Comparison of ENCODE assay signal across 13 mouse cellular contexts in the genomic region with DNA sequence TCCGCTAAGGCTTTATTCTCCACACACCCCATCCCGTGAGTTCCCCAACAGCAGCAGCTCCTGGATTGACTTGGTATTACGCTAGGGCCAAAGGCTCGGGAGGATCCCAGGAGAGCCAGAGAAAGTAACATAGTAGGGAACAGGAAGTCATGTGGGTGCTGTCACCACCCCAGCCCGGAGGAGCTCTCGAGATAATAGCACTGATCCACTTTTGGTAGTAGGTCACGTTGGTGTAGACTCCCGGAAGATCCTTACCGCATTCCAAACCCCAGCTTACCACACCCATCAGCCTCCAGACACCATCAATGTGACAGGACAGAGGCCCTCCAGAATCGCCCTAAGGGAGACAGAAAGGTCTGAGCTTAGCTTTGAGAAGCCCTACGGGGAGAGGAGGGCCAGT. TPM values are rescaled to one million over a fixed set of nuclear protein-coding genes. Genes with fewer than 3 reads are reported as not detected.
A peak's percentile ranks its signal among the peaks of the same experiment; 100 is the strongest.
DNase-seq lines count a peak whose midpoint lies in the region; ATAC-seq lines count a peak whose summit lies in the region.
"Had no signal": no experiment of that assay in that cellular context is flagged by ENCODE, and none has a peak within 500 bp of the region (broad histone marks: within the 10 kb centered on the region; RNA-seq: fewer than 3 reads in every experiment).

No protein-coding gene starts in this region.

- H3K4me2 ChIP-seq in hindbrain, embryonic 14.5 days (replicated peaks): no peak overlapping the region
- H3K4me2 ChIP-seq in heart, embryonic 15.5 days: peak overlapping the region; percentile 46
- no peak overlapping the region for H3K4me2 ChIP-seq in forebrain, embryonic 13.5 days
- H3K4me2 ChIP-seq: limb, embryonic 12.5 days had no signal

- no peaks in the 10 kb centered on the region for H3K9me3 ChIP-seq in hindbrain, embryonic 10.5 days
- H3K9me3 ChIP-seq in hindbrain, embryonic 14.5 days (ENCODE audit: control insufficient read depth, low read length): no peaks in the 10 kb centered on the region
- H3K9me3 ChIP-seq in heart, embryonic 15.5 days (replicated peaks): no peaks in the 10 kb centered on the region
- no peaks in the 10 kb centered on the region for H3K9me3 ChIP-seq in forebrain, embryonic 13.5 days (replicated peaks)
- H3K9me3 ChIP-seq: limb, embryonic 12.5 days; midbrain, embryonic 10.5 days had no signal

- 0 out of 2 replicates have a peak overlapping the region, but pooled peaks have one; percentile 23 for H3K27ac ChIP-seq in hindbrain, embryonic 10.5 days
- no peak overlapping the region for H3K27ac ChIP-seq in hindbrain, embryonic 14.5 days
- peak overlapping the region; percentile 40; the same call in 1 of the 2 replicates for H3K27ac ChIP-seq in heart, embryonic 15.5 days
- H3K27ac ChIP-seq in forebrain, embryonic 13.5 days: no peak overlapping the region
- H3K27ac ChIP-seq: limb, embryonic 12.5 days; midbrain, embryonic 10.5 days had no signal

- DNase-seq in hindbrain, embryonic 10.5 days (ENCODE audit: low spot score): no peak
- no peak for DNase-seq in hindbrain, embryonic 14.5 days (ENCODE audit: low spot score)
- DNase-seq in MEL-GATA-1-ER (ENCODE audit: extremely low read depth, low read depth): peak; percentile 58
- peak; percentile 53 for DNase-seq in lung, postnatal 10 days
- no peak for DNase-seq in ovary, postnatal 36 days (ENCODE audit: low spot score)
- no peak for DNase-seq in testis, postnatal 14 days (ENCODE audit: low spot score)

- H3K4me3 ChIP-seq in hindbrain, embryonic 10.5 days: no peak overlapping the region
- no peak overlapping the region for H3K4me3 ChIP-seq in hindbrain, embryonic 14.5 days (replicated peaks; ENCODE audit: low read length)
- peak overlapping the region; percentile 15; the same call in 1 of the 2 replicates for H3K4me3 ChIP-seq in heart, embryonic 15.5 days
- H3K4me3 ChIP-seq in forebrain, embryonic 13.5 days: no peak overlapping the region
- H3K4me3 ChIP-seq: limb, embryonic 12.5 days; midbrain, embryonic 10.5 days had no signal

- no peaks in the 10 kb centered on the region for H3K27me3 ChIP-seq in hindbrain, embryonic 10.5 days (ENCODE audit: insufficient read depth, poor library complexity, severe bottlenecking)
- no peaks in the 10 kb centered on the region for H3K27me3 ChIP-seq in hindbrain, embryonic 14.5 days (ENCODE audit: control insufficient read depth, insufficient read depth, low read length)
- no peaks in the 10 kb centered on the region for H3K27me3 ChIP-seq in heart, embryonic 15.5 days
- H3K27me3 ChIP-seq in forebrain, embryonic 13.5 days: no peaks in the 10 kb centered on the region
- H3K27me3 ChIP-seq: limb, embryonic 12.5 days had no signal

- H3K9ac ChIP-seq in hindbrain, embryonic 14.5 days: no peak overlapping the region
- no peak overlapping the region for H3K9ac ChIP-seq in heart, embryonic 15.5 days
- H3K9ac ChIP-seq in forebrain, embryonic 13.5 days: no peak overlapping the region
- H3K9ac ChIP-seq: limb, embryonic 12.5 days had no signal

- 0 out of 2 replicates have a peak, but pooled peaks cover 3% of the 10 kb centered on the region for H3K4me1 ChIP-seq in hindbrain, embryonic 10.5 days (replicated peaks)
- no peaks in the 10 kb centered on the region for H3K4me1 ChIP-seq in hindbrain, embryonic 14.5 days (replicated peaks; ENCODE audit: control insufficient read depth, insufficient read depth, low read length)
- peaks cover 13% of the 10 kb centered on the region for H3K4me1 ChIP-seq in heart, embryonic 15.5 days (replicated peaks)
- no peaks in the 10 kb centered on the region for H3K4me1 ChIP-seq in forebrain, embryonic 13.5 days

- WGBS in hindbrain, embryonic 10.5 days: 80% methylated on average over 11 of the region's 11 CpGs
- WGBS in hindbrain, embryonic 14.5 days: 81% methylated on average over 11 of the region's 11 CpGs
- WGBS in heart, embryonic 15.5 days: 31% methylated on average over 11 of the region's 11 CpGs
- 84% methylated on average over 11 of the region's 11 CpGs for WGBS in forebrain, embryonic 13.5 days

- H3K36me3 ChIP-seq in hindbrain, embryonic 10.5 days: no peaks in the 10 kb centered on the region
- H3K36me3 ChIP-seq in hindbrain, embryonic 14.5 days (replicated peaks; ENCODE audit: control insufficient read depth, insufficient read depth): no peaks in the 10 kb centered on the region
- H3K36me3 ChIP-seq in heart, embryonic 15.5 days: no peaks in the 10 kb centered on the region
- no peaks in the 10 kb centered on the region for H3K36me3 ChIP-seq in forebrain, embryonic 13.5 days (ENCODE audit: poor library complexity, severe bottlenecking)
- H3K36me3 ChIP-seq: limb, embryonic 12.5 days; midbrain, embryonic 10.5 days had no signal

- ATAC-seq in hindbrain, embryonic 14.5 days (ENCODE audit: low FRiP score): no peak
- ATAC-seq in heart, embryonic 15.5 days (replicated peaks; ENCODE audit: insufficient number of reproducible peaks, insufficient read depth, low FRiP score, low read depth): peak; percentile 64
- no peak for ATAC-seq in forebrain, embryonic 13.5 days
- ATAC-seq: activated CD4-positive, CD25-positive, alpha-beta regulatory T cell, adult 4 months had no signal

RNA-seq across cellular contexts. Expression of gene Prss48, which starts 8.5 kb away (rescaled TPM):
- not detected in 2 replicates for polyA plus RNA-seq in hindbrain, embryonic 10.5 days (2016; fragmentation: Nextera tagmentation; extraction: Ambion mirVana)
- 0.21 TPM in 1 of 2 replicates, not detected in the other for polyA plus RNA-seq in hindbrain, embryonic 14.5 days (2014; fragmentation: Nextera tagmentation; extraction: Ambion mirVana)
- polyA plus RNA-seq in heart, embryonic 15.5 days (2015; fragmentation: Nextera tagmentation; extraction: Ambion mirVana): not detected in 2 replicates
- polyA plus RNA-seq in forebrain, embryonic 13.5 days (2015; fragmentation: Nextera tagmentation; extraction: Ambion mirVana): not detected in 2 replicates
- polyA plus RNA-seq: activated CD4-positive, CD25-positive, alpha-beta regulatory T cell, adult 4 months; limb, embryonic 12.5 days; midbrain, embryonic 10.5 days; neural tube, embryonic 11.5 days; stomach, embryonic 16.5 days had no signal

RNA-seq across cellular contexts. Expression of gene Sh3d19, which starts 22.8 kb away (rescaled TPM):
- 7.9 and 9.0 TPM in 2 replicates for polyA plus RNA-seq in hindbrain, embryonic 10.5 days (2016; fragmentation: Nextera tagmentation; extraction: Ambion mirVana)
- 18.1 and 20.4 TPM in 2 replicates for polyA plus RNA-seq in hindbrain, embryonic 14.5 days (2014; fragmentation: Nextera tagmentation; extraction: Ambion mirVana)
- 11.1 and 16.1 TPM in 2 replicates for polyA plus RNA-seq in heart, embryonic 15.5 days (2015; fragmentation: Nextera tagmentation; extraction: Ambion mirVana)
- 4.7 and 5.6 TPM in 2 replicates for polyA plus RNA-seq in forebrain, embryonic 13.5 days (2015; fragmentation: Nextera tagmentation; extraction: Ambion mirVana)

Comparison
In these comparisons a context has a peak if more than half of its experiments do, and no peak if none do; other contexts are left out.
1. H3K27ac ChIP-seq: peak in hindbrain, embryonic 10.5 days (single experiment) and heart, embryonic 15.5 days (single experiment); none in hindbrain, embryonic 14.5 days (single experiment) and forebrain, embryonic 13.5 days (single experiment).
2. DNase-seq: peak in MEL-GATA-1-ER (single experiment) and lung, postnatal 10 days (single experiment); none in hindbrain, embryonic 10.5 days (single experiment), hindbrain, embryonic 14.5 days (single experiment), ovary, postnatal 36 days (single experiment) and testis, postnatal 14 days (single experiment).